Mouse (Mus musculus) kidney, embryonic 16.5 days (tissue): ENCODE measurements around the gene Zc3h7a. TPM values are rescaled to one million over a fixed set of nuclear protein-coding genes. Genes with fewer than 3 reads are reported as not detected.
A peak's percentile ranks its signal among the peaks of the same experiment; 100 is the strongest.
"Not testable (repeated sequence)": the region's sequence is repeated elsewhere in the genome, so short reads cannot be mapped to it uniquely, and the experiment has no call there.

Experiments
- ATAC-seq: fragments of 200-750 bp; cut with Nextera tagmentation; 2 replicates; pipeline ENCODE4 v1.8.0; 2017; ENCODE audit warnings: moderate TSS enrichment; ENCODE audit not compliant: low FRiP score, low TSS enrichment
- H3K27ac ChIP-seq: fragments of 300-500 bp; sonication (generic); 2 replicates; pipeline ENCODE4 v1.5.1; 2014; ENCODE audit warnings: low read length
- H3K27me3 ChIP-seq: fragments of 300-500 bp; sonication (generic); 2 replicates; pipeline ENCODE4 v1.6.1; 2014; ENCODE audit warnings: low read length, control low read depth, mixed read lengths; ENCODE audit not compliant: insufficient read depth
- H3K36me3 ChIP-seq: fragments of 300-500 bp; sonication (generic); 2 replicates; pipeline ENCODE4 v1.6.1; 2014; ENCODE audit warnings: low read length, control low read depth, mixed read lengths; ENCODE audit not compliant: insufficient read depth
- H3K4me1 ChIP-seq: fragments of 300-500 bp; sonication (generic); 2 replicates; pipeline ENCODE4 v1.6.1; 2014; ENCODE audit warnings: low read length, control low read depth, mixed read lengths; ENCODE audit not compliant: insufficient read depth
- H3K4me2 ChIP-seq: fragments of 300-500 bp; sonication (generic); replicated peaks from 2 replicates; pipeline ENCODE4 v1.6.1; 2014; ENCODE audit warnings: low read depth, low read length
- H3K4me3 ChIP-seq: fragments of 300-500 bp; sonication (generic); 2 replicates; pipeline ENCODE4 v1.5.1; 2014; ENCODE audit warnings: mild to moderate bottlenecking, low read length
- H3K9ac ChIP-seq: fragments of 300-500 bp; sonication (generic); replicated peaks from 2 replicates; pipeline ENCODE4 v1.6.1; 2014; ENCODE audit warnings: low read length
- H3K9me3 ChIP-seq: fragments of 300-500 bp; sonication (generic); 2 replicates; pipeline ENCODE4 v1.6.1; 2016; ENCODE audit warnings: low read length, control low read depth
- WGBS: fragments of 180-500 bp; shearing (Covaris S2); extraction: QIAGEN DNeasy Blood & Tissue Kit; methylation state at CpG from one replicate; pipeline ENCODE4 v1.1.7; 2014; 5-methylcytosine and 5-hydroxymethylcytosine counted together
- polyA plus RNA-seq: library from polyadenylated mRNA; unstranded; fragments of >200 nt; fragmentation: Nextera tagmentation; extraction: Ambion mirVana; gene quantifications from 2 replicates; pipeline ENCODE4 v1.2.1, GENCODE M21; 2015

Gene Zc3h7a
- polyA plus RNA-seq, 1 experiment from 2014 or later = 90.9 TPM

DNA sequence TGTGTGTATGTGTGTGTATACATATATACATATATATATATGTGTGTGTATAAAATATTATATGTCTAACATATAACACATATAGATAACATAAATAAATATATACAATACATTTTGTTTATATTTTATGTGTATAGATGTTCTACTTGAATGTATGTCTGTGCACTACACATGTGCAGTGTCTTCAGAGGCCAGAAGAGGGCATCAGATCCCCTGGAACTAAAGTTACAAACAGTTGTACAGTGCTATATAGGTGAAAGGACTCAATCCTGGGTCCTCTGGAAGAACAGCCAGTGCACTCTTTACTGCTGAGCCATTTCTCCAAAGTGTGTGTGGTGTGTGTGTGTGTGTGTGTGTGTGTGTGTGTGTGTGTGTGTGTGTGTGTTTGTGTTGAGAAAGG, 21.7 kb downstream of the Zc3h7a start:
- Histone ChIP-seq H3K9me3 (no peaks in the 10 kb centered on the region), H3K27ac (no peak overlapping the region), H3K4me1 (no peaks in the 10 kb centered on the region), H3K27me3 (no peaks in the 10 kb centered on the region), H3K9ac (no peak overlapping the region), H3K4me3 (no peak overlapping the region), H3K36me3 (peaks cover 64% of the 10 kb centered on the region), H3K4me2 (no peak overlapping the region)
- ATAC-seq = no peak

- not testable (repeated sequence) for H3K4me1 ChIP-seq, H3K4me3 ChIP-seq, H3K27ac ChIP-seq, H3K9me3 ChIP-seq, ATAC-seq, H3K4me2 ChIP-seq, H3K27me3 ChIP-seq, H3K9ac ChIP-seq
- peaks cover 36% of the 10 kb centered on the region for H3K36me3 ChIP-seq
- 14% methylated on average over 54 of the region's 56 CpGs for WGBS
Observed at GRCm38 (mm10) chr16:11143706-11144483, 32.3 kb downstream of the Zc3h7a start.

- Histone ChIP-seq H3K4me1 (peaks cover 16% of the 10 kb centered on the region), H3K27me3 (no peaks in the 10 kb centered on the region), H3K4me2 (peak within 1 kb of the TSS; percentile 82), H3K36me3 (peaks cover 17% of the 10 kb centered on the region), H3K27ac (peak within 1 kb of the TSS; percentile 90), H3K9ac (peak within 1 kb of the TSS; percentile 98), H3K4me3 (peak within 1 kb of the TSS; percentile 93), H3K9me3 (no peaks in the 10 kb centered on the region)
- peak; percentile 100 for ATAC-seq
- under 1% methylated on average over 74 of the region's 80 CpGs for WGBS
Observed at GRCm38 (mm10) chr16:11134348-11135344, 41.5 kb downstream of the Zc3h7a start, which contains the start of gene Txndc11. Txndc11 (minus strand) TSS chr16:11134650.

- Histone ChIP-seq H3K27me3 (no peaks in the 10 kb centered on the region), H3K9me3 (no peaks in the 10 kb centered on the region), H3K9ac (peak overlapping the region; percentile 98), H3K4me2 (peak overlapping the region; percentile 82), H3K4me1 (peaks cover 16% of the 10 kb centered on the region), H3K27ac (peak overlapping the region; percentile 89), H3K36me3 (peaks cover 10% of the 10 kb centered on the region), H3K4me3 (peak overlapping the region; percentile 93)
- no peak; the same call in 1 of the 2 replicates for ATAC-seq
- WGBS = under 1% methylated on average over 34 of the region's 34 CpGs
Observed at GRCm38 (mm10) chr16:11133476-11134347, 42.5 kb downstream of the Zc3h7a start.

- Histone ChIP-seq H3K27me3 (no peaks in the 10 kb centered on the region), H3K36me3 (peaks cover 16% of the 10 kb centered on the region), H3K4me1 (peaks cover 16% of the 10 kb centered on the region), H3K27ac (no peak overlapping the region), H3K9ac (no peak overlapping the region; the same call in 1 of the 2 replicates), H3K4me2 (peak overlapping the region; percentile 82), H3K9me3 (no peaks in the 10 kb centered on the region), H3K4me3 (peak overlapping the region; percentile 93)
- ATAC-seq = no peak
- 9% methylated on average over 2 of the region's 2 CpGs for WGBS
Observed at GRCm38 (mm10) chr16:11132839-11133238, 43.4 kb downstream of the Zc3h7a start.

DNA sequence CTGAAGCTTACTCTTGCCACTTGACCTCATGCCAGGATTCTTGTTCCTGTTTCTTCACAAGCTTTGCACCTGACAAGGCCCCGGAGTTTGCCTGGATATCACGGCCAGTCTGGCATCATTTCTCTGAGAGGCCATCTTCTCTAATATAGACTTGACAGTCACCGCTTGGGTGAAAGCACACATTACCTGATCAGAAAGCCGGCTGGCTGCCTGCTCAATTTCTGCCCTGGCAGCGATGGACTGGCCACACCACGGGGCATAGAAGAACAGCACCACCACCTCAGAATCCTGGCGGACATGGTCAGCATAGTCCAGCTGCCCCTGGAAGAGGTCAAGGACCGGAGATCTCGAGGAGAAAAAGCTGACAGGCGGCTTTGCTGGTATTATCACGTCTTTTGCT, 47.9 kb downstream of the Zc3h7a start:
- Histone ChIP-seq H3K36me3 (peaks cover 22% of the 10 kb centered on the region), H3K4me1 (peaks cover 7% of the 10 kb centered on the region), H3K9me3 (no peaks in the 10 kb centered on the region), H3K4me2 (no peak overlapping the region), H3K27me3 (no peaks in the 10 kb centered on the region), H3K9ac (no peak overlapping the region), H3K4me3 (no peak overlapping the region), H3K27ac (no peak overlapping the region)
- 90% methylated on average over 11 of the region's 11 CpGs for WGBS
- ATAC-seq = no peak

DNA sequence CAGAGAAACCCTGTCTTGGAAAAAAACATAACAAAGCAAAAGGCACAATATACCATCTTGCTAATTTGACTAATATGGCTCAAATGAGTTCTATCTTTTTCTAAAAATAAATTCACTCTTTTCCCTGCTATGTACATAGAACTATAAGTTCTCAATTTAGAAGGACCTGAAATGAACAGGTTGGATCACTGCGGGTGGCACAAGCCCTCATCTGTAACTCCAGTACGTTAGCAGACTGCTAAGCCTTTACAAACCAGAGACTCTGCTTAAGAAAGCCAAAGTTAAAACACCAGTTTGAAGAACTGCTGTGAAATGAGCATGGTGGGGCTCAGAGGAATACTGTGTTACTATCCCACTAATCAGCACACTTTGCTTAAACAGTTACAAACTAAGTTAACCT, 50.8 kb downstream of the Zc3h7a start:
- Histone ChIP-seq H3K27ac (no peak overlapping the region), H3K4me2 (no peak overlapping the region), H3K4me3 (no peak overlapping the region), H3K27me3 (no peaks in the 10 kb centered on the region), H3K9me3 (no peaks in the 10 kb centered on the region), H3K36me3 (peaks cover 29% of the 10 kb centered on the region), H3K4me1 (no peaks in the 10 kb centered on the region), H3K9ac (no peak overlapping the region)
- WGBS = 96% methylated on average over 2 of the region's 2 CpGs
- ATAC-seq = no peak

GRCm38 (mm10) chr16:11124110-11124509, 52.1 kb downstream of the Zc3h7a start:
- Histone ChIP-seq H3K4me1 (no peaks in the 10 kb centered on the region), H3K9me3 (no peaks in the 10 kb centered on the region), H3K4me3 (no peak overlapping the region), H3K9ac (no peak overlapping the region), H3K27ac (no peak overlapping the region), H3K27me3 (no peaks in the 10 kb centered on the region), H3K4me2 (no peak overlapping the region), H3K36me3 (peaks cover 29% of the 10 kb centered on the region)
- WGBS = 62% methylated on average over 1 of the region's 1 CpGs
- ATAC-seq = no peak

DNA sequence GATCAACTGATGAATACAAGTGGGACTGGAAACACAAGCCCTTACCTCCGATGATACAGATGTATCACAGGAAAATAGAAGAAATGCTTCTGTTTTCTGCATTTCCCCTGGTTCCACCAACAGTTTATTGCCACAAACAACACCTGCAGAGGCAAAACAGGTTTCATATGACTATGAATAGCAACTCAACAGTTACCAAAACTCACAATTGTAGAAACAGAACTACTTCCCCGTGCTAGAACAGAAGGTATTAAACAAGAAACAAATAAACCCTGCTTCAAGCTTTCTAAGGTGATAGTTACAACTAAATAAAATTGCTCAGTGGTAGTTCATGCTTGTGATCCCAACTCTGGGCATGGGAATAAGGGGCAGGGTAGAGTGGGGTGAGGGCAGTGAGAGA, 53.6 kb downstream of the Zc3h7a start:
- Histone ChIP-seq H3K4me3 (no peak overlapping the region), H3K27ac (no peak overlapping the region), H3K27me3 (no peaks in the 10 kb centered on the region), H3K4me2 (no peak overlapping the region), H3K36me3 (peaks cover 20% of the 10 kb centered on the region), H3K4me1 (no peaks in the 10 kb centered on the region), H3K9me3 (no peaks in the 10 kb centered on the region), H3K9ac (no peak overlapping the region)
- ATAC-seq = no peak
- 91% methylated on average over 2 of the region's 2 CpGs for WGBS
